Mouse (Mus musculus) erythroid progenitor cell, adult 5-6 weeks (primary cell): ENCODE data around the gene R3hdm4. TPM values are rescaled to one million over a fixed set of nuclear protein-coding genes. Genes with fewer than 3 reads are reported as not detected.
"Not testable (repeated sequence)": the region's sequence is repeated elsewhere in the genome, so short reads cannot be mapped to it uniquely, and the experiment has no call there.

ENCODE experiments used
- ATAC-seq: replicated peaks from 2 replicates; pipeline ENCODE4 v1.8.0; 2016; ENCODE audit warnings: moderate number of reproducible peaks, mild to moderate bottlenecking, moderate TSS enrichment, inconsistent platforms; ENCODE audit not compliant: poor library complexity, low FRiP score, severe bottlenecking
- total RNA-seq, 2 experiments: library from RNA; stranded (forward) in 1 of 2; stranded (reverse) in 1 of 2; fragments of 150-400 nt in 1 of 2; fragments of 186-747, 209-891 nt in 1 of 2; gene quantifications; 2 replicates each; pipeline versions ENCODE4 v1.2.3 to v1.2.4; 2015 to 2017; ENCODE audit warnings: low replicate concordance in 2 of 2

R3hdm4 gene
- total RNA-seq, 2 experiments from 2014 or later = 37.4 to 65.4 TPM

GRCm38 (mm10) chr10:79909092-79909922, 11.7 kb downstream of the R3hdm4 start:
- peak; percentile 17; the same call in 1 of the 2 replicates for ATAC-seq

GRCm38 (mm10) chr10:79908167-79909091, 12.6 kb downstream of the R3hdm4 start, which contains the start of gene Med16:
Gene Med16 (minus strand): TSS chr10:79908923.
- ATAC-seq = peak; percentile 86

DNA sequence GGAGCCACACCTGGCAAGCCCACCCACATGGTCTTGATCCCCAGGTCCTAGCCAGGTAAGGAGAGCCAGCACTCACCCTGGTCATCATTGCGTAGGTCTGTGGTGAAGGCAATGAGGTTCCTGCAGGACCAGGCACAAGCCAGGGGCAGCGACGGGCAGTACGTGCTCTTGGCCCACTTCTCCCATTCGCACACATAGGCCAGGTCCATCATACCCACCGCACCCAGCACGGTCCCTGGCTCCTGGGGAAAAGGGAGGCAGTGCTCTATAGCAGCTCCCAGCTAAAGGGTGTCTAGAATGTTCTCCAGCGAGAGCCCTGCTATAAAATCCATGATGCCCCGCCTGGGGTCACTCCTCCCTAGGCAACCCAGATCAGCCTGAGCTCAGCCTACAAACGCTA, 13.6 kb downstream of the R3hdm4 start:
- no peak for ATAC-seq

DNA sequence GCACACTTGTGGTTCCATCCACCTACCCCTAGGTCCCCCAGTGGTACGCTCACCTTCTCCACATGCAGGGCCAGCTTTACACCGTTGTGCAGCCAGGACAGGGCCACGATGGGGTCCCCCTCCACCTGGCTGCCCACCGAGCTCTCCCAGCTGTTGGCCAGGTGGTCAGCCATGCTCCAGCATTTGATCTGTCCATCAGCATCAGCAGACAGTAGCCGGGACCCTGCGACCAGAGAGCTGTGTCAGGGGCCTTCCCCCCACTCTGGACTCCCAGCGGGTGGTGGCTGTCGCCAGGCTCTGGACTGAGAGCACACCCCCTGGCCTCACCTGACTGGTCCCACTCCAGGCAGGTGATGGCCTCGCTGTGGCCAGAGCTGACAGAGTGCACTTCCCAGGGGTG, 14.3 kb downstream of the R3hdm4 start:
- no peak for ATAC-seq

DNA sequence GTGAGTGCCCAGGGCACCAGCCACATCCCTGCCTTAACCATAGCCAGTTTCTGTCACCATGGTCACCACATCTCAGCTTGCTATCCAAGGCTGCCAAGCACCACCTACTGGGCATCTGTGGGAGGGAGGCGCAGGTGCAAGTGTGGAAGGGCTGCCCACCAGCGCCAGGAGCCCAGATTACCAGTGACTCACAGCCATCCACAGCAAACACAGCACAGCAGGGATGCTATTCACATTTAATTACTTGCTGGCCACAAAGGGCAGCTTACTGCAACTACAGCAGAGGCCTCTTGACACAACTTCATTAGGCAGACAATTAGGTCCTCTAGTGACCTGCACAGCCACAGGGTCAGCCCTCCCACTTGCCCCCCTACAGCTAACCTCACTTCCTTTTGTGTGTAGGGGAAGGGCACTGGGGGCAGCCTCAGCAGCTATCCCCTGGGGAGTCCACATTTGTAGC, 20.0 kb downstream of the R3hdm4 start:
- ATAC-seq = no peak

- ATAC-seq = no peak
These were observed 23.4 kb downstream of the R3hdm4 start for GRCm38 (mm10) chr10:79897316-79898245.

DNA sequence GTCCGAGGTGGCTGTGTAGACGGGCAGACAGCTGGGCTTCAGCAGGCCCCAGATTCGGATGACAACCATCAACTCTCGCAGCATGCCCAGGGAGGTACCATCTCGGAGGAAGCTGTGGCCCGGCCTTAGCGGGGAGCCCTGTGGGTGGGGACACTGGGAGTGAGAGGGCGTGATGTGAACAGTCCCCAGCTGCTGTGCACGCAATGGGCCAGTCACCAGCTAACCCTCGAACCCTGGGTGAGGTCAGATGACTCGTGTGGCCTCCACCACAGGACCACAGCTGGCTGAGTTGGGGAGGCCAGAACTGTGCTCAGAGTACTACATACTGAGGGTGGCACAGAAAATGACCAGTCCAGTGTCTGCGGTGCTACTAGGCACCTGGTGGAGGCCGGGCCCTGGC, 24.2 kb downstream of the R3hdm4 start:
- no peak for ATAC-seq

GRCm38 (mm10) chr10:79896306-79896705, 24.7 kb downstream of the R3hdm4 start:
- no peak for ATAC-seq

DNA sequence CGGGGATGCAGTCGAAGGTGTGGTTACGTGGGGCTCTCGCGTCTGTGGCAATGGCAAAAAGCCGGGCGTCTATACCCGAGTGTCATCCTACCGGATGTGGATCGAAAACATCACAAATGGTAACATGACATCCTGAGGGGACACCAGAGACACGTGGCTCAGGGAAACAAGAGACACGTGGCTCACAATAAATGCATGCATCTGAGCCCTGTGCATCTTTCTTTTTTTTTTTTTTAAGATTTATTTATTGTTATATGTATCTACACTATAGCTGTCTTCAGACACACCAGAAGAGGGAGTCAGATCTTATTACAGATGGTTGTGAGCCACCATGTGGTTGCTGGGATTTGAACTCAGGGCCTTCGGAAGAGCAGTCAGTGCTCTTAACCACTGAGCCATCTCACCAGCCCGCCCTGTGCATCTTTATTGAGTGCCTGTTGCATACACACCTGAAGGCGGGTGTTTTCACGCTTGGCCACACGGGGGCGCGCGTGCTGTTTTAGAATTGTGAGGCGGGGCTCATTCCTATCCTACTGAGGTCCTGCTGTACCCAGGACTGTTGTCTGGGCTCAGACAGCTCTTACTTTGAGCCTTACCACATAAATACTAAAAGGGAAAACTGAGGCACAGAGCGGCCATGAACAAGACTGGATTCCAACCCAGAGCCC, 28.4 kb downstream of the R3hdm4 start:
- ATAC-seq = peak; percentile 76

- ATAC-seq = no peak
These were observed 30.3 kb downstream of the R3hdm4 start, which contains the start of gene Cfd for GRCm38 (mm10) chr10:79890670-79891069. Gene Cfd (plus strand): TSS chr10:79890853.

- ATAC-seq = no peak
These were observed 31.6 kb downstream of the R3hdm4 start for GRCm38 (mm10) chr10:79889386-79889785.

GRCm38 (mm10) chr10:79886611-79887010, 34.4 kb downstream of the R3hdm4 start:
- ATAC-seq = no peak

DNA sequence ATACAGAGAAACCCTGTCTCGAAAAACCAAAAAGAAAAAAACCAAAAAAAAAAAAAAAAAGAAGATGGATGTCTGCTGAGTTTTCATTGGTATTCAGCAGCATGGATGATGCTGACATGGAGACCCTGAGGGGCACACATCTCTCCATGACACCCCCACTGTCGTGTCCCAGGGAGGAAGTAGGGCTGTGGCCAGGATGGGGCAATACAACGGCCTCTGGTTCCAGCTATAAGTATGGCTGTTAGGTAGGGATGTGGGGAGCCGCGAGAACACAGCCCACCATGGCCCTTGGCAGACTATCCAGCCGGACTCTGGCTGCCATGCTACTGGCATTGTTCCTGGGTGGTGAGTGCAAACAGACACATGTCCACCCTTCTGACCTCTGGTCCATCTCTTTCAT, 35.0 kb downstream of the R3hdm4 start, which contains the start of gene Elane:
TSS of gene Elane (plus strand) at position 194 of the 400 bp plus-strand sequence.
- ATAC-seq = no peak

DNA sequence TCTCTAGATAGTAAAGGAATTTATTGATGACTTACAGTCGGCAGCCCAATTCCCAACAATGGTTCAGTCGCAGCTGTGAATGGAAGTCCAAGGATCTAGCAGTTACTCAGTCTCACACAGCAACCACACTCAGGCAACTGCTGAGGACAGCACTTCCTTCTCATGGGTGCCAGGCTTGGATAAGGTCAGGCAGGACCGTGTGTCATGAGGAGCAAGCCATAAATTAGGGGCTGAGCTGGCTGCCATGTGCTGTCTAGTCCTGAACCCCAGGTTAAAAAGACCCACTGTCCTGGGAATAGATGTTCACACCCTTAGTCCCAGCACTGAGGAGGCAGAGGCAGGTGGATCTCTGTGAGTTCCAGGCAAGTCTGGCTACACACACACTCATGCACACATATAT, 36.1 kb downstream of the R3hdm4 start:
- ATAC-seq = not testable (repeated sequence)

- no peak for ATAC-seq
These were observed 36.6 kb downstream of the R3hdm4 start for GRCm38 (mm10) chr10:79884446-79884845.

DNA sequence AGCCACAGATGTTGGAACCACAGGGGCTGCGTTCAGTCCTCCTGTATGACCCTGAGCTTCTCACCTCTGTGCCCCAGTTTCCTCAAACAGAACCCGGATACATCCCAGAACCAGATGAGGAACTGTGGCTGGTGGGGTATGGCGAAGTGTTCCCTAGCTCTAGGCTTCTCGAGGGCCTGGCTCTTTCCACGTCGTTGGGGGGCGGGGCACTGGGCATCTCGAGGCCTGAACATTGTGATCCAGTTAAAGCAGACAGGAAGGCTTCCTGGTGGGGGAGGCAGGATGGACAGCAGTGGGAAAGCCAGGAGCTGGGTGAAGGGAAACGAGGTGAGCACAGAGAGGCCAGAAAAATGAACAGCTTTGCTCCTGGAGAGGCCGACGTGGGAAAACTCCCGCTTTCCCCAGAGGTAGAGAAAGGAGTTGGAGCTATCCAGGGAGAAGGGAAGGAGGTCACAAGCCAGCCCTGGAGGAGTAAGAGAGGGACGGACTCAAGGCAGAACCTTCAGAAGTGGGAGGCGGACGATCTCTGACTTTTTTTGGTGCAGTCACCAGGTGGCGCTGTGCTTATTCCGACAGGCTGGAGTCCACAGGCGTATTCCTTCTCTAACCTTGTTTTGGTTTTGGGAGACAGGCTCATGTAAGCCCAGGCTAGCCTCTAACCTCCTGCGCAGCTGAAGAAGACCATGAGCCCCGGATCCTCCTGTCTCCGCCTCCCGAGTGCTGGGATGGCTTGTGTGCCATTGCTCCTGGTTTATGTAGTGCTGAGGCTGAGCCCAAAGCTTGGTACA, 37.5 kb downstream of the R3hdm4 start:
- ATAC-seq = peak; percentile 56

GRCm38 (mm10) chr10:79881981-79882380, 39.0 kb downstream of the R3hdm4 start:
- peak; percentile 52 for ATAC-seq

DNA sequence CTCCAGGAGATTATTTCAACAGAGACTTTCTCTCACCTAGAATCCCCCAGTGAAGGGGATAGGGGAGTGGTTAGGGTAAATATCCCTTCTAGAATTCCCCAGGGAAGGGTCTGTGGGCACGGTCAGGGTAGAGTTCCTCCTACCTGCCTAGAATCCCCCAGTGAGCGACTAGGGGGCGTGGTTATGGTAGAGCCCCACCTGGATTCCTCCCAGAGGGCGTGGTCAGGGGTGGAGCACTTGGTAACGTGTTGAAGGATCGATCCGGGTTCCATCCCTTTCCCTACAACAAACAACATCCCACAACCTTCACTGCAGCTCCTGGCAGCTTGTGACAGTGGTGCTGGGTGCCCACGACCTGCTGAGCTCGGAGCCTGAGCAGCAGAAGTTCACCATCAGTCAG, 40.3 kb downstream of the R3hdm4 start:
- ATAC-seq = no peak
